Mouse (Mus musculus) mouse embryonic stem cell (cell line): ENCODE measurements around the gene A130010J15Rik.

Source experiments
- in situ Hi-C, 2 experiments: fragments of 300-500 bp; cut with MboI; formaldehyde crosslinking; loops; 1 replicate in 1 of 2; 3 replicates in 1 of 2; pipeline ENCODE4 v1.14.3; 2019 to 2020; ENCODE audit warnings: low sequenced_read_pairs in 2 of 2, low pct_unique_long_range_greater_than_20kb in 1 of 2, mixed read lengths in 1 of 2; ENCODE audit not compliant: unreplicated experiment in 1 of 2

The A130010J15Rik gene

DNA sequence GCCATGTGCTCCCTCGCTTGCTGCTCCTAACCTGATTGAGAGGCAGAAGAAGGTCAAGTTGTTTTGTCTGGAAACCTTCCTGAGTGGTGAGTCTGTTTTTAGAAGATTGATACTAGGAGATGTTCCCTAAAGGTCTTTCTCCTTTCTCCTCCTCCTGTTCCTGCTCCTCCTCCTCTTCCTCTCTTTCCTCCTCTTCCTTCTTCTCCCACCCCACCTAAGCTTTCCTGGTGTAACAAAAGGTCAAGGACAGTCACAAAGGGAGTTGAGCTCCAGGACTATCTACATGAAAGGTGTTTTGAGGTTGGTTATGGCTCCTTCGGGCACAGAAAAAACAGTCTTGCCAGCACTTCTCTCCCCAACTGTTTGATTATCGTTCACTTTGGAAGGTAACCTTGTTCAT lies at the start of gene A130010J15Rik:
A130010J15Rik (plus strand) TSS at position 301 of the 400 bp plus-strand sequence.
- in situ Hi-C loops, result no loop called here

DNA sequence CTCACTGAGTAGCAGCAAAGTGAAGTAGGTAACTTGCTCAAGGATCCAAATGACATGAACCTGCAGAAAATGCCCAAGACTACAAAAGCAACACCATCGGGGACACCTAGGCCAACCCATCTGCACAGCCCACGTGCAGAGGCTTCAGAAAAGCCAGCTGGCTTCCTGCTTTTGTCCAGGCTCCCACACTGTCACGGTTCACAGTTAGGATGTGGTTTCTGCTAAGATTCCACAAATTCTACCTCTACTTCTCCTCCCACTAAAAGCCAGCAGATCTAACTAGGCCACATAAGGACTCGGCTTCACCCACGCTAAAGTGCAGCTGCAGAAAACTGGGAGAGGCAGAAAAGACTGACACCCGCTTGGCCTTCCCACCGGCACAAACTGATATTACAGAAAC lies 45.1 kb upstream of the A130010J15Rik start:
- in situ Hi-C loops, result no loop called here

DNA sequence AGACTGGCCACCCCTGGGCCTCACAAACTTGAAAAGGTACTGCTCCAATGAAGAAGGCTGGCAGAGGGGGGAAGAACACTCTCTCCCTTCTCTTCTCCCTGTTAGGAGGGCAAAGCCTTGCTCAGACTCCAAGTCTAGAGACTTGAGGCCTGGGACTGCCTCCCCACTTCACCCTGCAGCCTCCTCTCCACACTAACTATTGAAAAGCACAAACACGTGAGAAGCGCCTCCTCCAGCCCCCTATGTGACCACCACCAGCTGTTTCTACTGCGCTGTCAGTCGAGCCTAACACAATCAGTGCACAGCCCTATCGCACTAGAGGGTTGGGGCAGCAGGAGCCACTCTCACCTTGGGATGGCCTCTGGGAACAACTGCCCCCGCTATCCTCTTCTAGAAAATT lies 44.6 kb upstream of the A130010J15Rik start:
- in situ Hi-C loops, result no loop called here

DNA sequence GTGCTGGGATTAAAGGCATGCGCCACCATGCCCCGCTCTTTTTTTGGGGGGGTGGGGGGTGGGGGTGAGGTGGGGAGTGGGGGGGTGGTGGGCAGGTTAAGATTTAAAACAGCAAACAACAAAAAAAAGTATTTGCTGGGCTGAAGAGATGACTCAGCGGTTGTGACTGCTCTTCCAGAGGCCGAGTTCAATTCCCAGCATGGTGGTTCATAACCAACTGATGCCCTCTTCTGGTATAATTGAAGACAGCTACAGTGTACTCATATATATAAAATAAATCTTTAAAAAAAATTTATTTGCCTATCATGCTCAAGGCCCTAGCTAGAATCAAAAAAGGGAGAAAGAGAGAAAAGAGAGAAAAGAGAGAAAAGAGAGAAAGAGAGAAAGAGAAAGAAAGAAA lies 42.0 kb upstream of the A130010J15Rik start:
- in situ Hi-C loops, result no loop called here

DNA sequence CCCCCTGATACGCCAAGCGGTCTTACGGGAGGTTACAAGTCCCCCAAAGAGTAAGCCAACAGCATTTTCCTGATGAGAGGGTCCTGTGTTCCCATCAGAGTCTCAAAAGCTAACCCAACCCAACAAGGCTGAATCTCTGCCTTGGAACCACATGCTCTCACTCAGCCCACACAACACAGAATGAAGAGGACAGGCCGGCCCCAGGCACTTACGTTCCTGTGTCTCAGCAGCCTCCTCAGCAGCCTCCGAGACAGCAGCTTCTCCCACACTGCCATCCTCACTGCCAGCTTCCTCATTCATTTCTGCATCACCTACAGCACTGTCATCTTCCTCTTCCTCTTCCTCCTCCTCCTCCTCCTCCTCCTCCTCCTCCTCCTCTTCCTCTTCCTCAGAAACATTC lies 39.8 kb upstream of the A130010J15Rik start:
- in situ Hi-C loops, result no loop called here

DNA sequence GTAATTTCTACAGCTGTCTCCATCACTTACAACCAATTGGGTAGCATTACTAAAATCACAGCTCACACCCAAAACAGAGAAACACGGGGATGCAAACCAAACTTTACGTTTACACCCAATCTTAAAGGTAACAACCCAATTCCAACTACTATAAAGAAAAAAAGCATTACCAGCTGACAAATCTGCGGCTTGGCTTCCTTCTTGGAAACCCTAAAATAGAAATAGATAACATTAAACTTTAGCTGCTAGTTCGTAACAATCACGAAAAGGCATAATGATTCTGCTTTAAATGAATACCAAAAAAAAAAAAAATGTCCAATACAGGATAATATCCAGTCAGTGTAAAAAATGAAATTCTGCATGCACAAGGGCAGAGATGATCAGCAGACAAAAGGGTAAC lies 38.5 kb upstream of the A130010J15Rik start:
- in situ Hi-C loops, result no loop called here

DNA sequence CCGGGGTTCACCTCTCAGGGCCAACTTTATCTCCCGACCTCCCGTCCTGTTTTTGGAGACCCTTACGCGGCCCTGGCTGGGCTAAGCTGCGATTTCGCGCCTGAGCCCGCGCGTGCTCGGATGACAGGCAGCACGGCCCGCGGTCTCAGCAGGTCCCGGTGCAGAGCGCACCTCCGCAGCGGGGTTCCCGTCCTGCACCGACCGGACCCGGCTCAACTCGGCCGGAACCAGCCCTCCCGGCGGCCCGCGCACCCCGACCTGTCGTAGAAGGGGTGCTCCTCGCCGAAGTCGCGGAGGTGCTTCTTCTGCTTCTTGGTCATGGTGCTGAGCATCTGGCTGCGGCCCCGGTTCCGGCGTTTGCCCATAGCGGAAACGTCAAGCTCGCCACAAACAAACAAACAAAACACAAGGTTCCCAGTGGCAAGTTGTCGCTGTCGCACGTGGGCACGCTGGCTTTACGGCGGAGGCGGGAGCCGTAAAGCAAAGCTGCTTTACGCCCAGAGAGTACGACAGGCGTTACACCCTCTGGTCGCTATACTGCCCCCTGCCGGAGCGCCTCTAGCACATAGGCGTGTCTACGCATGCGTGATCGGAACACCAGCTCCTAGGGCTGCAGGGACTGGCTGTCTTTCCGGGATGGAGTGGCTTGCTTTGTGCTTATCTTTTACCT lies 37.9 kb upstream of the A130010J15Rik start, which contains the start of gene Diexf:
Diexf (minus strand) TSS at position 487 of the 670 bp plus-strand sequence.
- in situ Hi-C loops, result no loop called here

DNA sequence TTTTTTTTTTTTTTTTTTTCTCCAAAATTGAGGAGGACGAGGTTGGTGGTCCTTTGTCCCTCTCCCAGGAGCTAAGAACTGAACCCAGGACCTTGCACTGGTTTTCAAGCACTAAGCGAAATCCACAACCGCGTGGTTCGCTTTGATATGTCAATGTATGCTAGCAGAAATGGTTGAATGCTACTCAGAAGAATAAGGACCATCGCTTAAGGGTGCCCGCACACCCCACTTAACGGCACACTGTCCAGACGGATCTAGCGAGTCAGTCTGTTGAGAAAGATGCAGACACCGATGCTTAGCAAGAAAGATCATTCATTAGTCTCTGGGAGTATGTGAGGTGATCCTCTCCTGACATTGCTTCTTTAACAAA lies 37.4 kb upstream of the A130010J15Rik start:
- in situ Hi-C loops, result no loop called here

DNA sequence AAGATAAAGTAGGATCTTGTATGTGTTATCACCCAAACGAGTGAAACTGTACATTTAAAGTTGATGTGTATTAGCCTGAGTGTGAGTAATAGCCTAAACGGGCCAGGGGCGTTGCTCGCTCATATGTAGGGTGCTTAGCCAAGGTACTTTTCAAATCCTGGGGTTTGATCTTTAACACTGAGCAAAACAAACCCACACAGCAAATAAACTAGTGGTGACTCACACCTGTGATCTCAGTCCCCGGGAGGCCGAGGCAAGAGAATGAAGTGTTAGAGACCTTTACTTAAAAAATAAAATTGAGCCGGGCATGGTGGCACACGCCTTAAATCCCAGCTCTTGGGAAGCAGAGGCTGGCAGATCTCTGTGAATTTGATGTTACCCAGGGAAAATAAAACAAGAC lies 37.0 kb upstream of the A130010J15Rik start:
- in situ Hi-C loops, result no loop called here

DNA sequence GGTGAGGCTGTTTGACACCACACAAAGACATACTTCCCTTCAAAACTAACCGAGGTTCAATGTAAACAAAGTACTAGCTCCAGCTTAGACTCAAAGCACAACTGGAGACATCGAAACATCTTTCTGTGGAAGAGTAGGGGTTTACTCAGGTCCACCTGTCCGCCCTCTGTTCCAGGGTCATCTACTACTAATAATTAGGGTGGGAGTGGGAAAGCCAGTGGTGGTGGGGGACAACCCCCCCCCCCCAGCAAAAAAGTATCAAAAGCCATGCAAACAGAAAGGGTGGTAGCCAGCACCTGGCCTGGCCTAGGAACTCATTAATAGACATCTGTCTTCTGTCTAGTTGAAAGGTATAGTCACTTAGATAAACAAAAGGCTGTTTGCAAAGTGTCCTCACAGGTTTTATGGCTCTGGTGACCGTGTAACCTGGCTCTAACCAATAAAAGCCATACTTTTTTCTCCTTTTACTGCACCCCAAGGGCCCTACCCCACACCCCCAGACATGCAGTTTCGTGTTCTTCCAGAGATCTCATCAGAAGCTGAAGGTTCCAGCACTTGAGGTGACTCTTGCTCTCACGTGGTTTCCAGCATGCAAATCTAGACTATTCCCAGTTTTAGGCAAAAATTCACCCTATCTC lies 36.4 kb upstream of the A130010J15Rik start:
- in situ Hi-C loops, result no loop called here

DNA sequence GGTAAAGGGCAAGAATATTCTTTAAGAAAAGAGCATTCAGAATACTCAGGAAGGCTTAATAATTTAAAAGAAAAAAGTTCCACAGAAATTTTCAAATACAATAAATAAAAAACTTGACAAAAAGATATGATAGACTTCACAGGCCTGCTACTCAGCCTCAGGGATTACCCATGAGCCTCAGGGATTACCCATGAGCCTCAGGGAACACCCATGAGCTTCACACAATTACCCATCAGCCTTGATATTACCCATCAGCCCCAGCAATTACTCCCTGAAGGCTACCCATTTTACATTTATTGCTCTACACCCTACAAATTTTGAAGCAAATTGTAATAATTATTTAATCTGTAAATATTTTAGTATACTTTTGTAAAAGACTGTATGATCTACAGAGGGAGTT lies 35.5 kb upstream of the A130010J15Rik start:
- in situ Hi-C loops, result no loop called here

DNA sequence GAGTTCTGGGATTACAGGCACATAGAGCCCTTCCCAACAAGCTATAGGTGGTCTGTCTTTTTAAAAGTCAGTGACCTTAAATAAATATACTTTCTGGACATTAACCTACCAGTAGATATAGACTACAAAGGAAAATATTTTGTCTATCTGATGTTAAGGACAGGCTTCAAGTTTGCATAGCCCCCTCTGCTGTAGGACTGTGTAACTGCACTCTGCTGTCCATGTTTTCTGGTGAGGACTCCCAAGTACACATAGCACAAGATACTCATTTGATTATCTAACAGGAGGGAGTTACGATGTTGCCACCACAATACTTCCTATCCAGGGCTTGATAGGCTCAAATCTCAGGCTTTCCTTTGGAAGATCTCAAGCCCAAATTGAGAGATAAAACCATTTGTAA lies 34.1 kb upstream of the A130010J15Rik start:
- in situ Hi-C loops, result no loop called here

DNA sequence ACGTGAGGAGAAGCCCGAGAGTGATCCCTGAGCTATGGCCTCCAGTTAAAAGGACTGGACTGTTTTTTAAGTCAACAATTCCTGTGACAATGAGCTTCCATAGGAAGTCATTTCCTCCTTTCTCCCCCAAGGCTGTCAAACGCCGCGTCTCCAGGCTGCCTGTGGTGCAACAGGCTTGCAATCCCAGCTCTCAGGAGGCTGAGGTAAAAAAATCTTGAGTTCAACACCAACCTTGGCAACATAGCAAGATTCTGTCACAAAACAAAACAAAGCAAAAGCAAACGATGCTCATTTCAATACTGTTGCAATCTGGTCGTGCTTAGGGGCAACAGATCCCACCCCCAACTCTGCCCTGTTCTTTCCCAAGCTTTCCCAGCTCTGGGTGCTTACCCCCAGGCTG lies 29.8 kb upstream of the A130010J15Rik start:
- in situ Hi-C loops, result no loop called here

DNA sequence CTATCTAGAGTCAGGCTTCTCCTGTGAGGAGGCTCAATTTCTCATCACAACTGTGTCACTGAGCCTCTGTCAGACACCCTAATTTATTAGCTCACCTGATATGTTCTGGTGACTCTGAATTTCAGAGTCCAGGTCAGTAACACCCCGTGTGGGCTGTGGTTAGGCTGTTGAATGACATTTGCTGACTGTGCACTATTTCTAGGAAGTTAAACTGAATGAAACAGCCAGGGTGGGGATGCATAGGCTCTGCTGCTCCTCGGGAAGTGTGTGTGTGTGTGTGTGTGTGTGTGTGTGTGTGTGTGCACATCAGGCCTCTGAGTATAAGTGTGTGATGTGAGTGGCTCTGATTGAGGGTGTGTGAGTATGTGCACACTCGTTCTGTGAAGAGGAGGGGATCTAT lies 29.2 kb upstream of the A130010J15Rik start:
- in situ Hi-C loops, result no loop called here

DNA sequence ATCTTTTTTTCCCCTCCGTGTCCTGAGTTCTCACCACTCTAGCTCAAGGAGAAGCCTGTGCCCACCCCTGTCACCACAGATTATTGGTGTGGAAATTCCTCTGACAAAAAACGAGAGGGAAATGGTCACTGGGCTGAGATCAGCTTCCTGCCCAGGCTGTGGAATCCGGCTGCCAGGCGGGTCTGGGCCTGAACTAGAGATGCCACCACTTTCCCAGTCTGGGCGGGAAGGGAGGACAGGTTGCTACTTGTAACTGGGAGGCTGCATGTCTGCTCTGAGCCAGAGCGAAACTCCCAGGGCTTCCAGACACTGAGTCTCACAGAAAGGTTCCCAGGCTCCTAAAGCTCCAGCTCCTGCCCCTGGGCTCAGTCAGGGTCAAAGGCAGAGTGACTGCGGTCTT lies 26.7 kb upstream of the A130010J15Rik start:
- in situ Hi-C loops, result no loop called here

DNA sequence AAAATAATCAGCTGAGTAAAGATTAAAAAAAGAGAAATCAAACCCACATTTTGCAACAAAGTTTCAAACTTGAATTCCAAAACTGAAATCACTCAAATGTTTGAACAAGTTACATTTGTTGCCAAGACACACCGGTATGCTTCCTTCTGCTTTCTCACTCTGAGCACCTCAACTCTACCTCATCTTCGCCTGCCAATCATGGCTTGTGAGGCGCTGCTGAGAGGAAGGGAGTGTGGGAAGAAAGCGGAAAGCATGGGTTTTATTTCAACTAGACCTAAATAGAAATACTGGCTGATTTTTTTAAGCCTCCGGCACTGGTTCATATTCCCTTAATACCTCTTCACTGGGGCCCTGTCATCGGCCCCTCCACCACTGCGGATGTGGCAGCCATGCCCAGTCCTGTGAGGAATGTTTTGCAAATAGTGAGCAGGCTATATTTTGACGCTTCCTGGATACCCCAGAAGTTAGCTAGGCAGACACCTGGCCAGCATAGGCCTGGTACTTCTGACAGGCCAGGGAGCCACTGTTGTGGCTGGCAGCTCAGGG lies 25.3 kb upstream of the A130010J15Rik start:
- in situ Hi-C loops, result no loop called here

DNA sequence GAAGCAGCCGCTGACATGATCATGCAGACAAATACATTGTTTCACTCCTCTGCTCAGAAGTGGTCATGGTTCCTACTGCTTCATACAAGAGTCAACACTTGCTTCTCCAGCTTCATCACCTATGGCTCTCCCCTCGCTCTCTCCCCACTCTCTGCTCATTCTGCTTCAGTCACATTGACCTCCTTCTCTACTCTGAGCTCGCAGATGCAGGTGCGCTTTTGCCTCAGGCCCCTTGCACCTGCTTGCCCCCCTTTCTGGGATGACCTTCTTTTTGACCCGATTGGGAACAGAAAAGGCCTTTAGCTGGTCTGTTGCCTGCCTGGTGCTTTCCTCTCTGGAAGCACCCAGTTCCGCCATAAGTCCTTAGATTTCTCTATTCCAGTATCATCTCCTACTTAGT lies 23.3 kb upstream of the A130010J15Rik start:
- in situ Hi-C loops, result no loop called here

DNA sequence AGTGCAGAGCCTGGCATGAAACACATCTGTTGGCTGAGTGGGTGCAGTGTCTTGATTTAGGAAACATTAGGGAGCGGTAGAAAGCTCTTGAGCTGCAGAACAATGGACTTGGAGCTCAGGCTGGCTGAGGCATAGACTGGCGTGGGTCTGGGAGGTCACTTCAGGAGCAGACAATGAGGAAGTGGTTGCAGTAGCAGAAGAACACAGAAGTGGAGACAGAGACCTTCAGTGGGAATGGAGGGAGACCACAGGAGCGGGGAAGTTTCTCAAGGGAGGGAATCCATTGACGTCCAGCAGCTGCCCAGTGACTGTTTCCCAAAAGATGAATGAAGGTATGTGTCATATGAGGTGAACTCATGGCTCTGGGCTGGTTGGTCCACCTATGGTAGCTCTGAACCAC lies 22.7 kb upstream of the A130010J15Rik start:
- in situ Hi-C loops, result no loop called here

DNA sequence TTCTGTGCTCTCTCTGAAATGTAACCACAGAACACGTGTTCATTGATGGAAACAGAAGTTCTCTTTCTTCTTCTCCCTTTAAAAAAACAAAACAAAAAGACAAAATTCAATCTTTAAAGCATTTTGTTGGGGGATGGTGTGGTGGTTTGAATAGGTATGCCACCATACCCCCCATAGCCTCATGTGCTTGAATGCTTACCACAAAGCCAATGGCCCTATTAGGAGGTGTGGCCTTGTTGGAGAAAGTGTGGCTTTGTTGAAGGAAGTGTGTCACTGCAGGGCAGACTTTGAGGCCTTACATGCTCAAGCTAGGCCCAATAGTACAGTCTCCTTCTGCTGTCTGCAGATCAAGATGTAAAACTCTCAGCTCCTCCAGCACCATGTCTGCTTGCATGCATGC lies 21.4 kb upstream of the A130010J15Rik start:
- in situ Hi-C loops, result no loop called here

DNA sequence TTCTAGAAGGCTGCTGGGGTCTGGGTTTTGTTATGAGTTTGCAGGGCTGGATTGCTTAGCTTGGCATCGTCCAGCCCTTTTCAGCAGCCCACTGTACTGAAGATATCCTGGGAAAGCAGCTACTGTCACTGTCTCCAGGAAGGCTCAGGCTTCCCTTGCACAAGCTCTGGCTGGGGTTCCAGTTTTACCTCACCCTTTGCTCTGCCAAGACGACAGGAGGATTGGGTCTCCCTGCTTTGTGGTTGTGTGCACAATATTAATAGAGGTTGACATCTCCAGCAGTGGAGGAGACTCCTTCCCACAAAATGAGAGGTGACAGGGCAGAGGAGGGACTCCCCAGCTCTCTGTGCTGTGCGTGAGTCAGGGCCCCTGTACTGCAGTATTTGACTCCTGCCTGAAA lies 18.6 kb upstream of the A130010J15Rik start:
- in situ Hi-C loops, result no loop called here
